Mouse (Mus musculus) adrenal gland, postnatal 0 days (tissue): ENCODE measurements around the gene Pvr. TPM values are rescaled to one million over a fixed set of nuclear protein-coding genes. Genes with fewer than 3 reads are reported as not detected.

ENCODE experiments used
- polyA plus RNA-seq: library from polyadenylated mRNA; unstranded; fragments of >200 nt; fragmentation: Nextera tagmentation; extraction: Ambion mirVana; gene quantifications from 2 replicates; pipeline ENCODE4 v1.2.1, GENCODE M21; 2015

Pvr gene
- polyA plus RNA-seq: 6.0 and 10.1 TPM in 2 replicates

DNA sequence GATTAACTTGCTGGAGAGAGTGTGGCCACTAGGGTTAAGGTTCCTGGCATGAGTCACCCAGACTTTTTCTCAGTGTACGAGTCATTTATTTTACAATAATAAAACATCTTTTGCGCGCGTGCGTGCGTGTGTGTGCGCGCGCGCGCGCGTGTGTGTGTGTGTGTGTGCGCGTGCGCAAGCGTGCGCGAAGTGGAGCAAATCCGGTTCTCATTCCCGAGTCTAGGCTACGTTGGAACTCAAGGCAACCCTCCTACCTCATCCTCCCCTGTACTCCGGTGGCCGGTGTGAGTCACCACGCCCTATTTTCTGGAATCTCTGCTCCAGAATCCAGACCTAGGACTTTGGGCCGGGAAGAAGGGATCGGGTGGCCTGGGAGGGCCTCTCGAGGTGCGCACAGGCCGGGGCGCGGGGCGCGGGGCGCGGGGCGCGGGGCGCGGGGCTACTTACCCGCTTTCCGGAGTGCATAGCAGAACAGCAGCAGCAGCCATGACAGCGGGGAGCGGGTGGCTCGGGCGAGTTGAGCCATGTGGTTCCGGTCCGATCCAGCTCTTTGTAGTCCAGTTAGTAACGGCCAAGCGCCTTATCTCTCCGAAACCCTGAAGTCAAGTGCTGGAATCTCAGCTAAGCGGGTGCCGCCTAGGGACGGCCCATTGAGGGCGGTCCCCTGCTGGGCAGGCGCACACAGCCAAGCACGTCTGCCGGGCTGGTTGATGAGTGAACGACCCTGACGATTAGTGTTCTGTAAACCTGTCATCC is at the start of gene Pvr:
Pvr (minus strand) TSS at position 655 of the 756 bp plus-strand sequence.

DNA sequence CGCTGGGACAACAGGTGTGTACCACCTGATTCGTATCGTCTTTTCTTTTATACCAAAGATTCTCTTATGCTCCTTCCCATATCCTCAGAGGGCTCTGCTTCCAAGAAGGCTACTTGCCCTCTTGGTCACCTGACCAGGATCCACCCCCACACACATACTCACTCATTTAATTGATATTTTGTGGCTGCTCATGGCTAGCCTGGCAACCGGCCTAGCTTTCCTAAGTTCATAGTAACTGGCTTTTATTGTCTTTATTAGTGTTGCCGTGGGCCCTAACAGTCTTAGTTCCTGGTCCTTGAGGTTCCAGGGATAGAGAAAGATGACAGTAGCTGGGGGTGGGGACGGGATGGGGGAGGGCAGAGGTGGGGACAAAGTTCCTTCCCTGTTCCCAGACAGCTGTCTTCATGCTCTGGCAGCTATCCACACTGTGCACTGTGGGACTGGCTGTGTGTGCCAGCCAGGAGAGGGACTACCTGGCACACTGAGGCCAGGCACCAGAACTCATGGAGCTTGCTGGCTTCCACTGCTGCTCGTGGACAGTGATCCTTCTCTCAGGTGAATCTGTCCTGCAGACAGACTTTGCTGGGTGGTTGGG is 44.1 kb upstream of the Pvr start, which contains the start of gene Ceacam20:
Ceacam20 (plus strand) TSS at position 428 of the 595 bp plus-strand sequence.

DNA sequence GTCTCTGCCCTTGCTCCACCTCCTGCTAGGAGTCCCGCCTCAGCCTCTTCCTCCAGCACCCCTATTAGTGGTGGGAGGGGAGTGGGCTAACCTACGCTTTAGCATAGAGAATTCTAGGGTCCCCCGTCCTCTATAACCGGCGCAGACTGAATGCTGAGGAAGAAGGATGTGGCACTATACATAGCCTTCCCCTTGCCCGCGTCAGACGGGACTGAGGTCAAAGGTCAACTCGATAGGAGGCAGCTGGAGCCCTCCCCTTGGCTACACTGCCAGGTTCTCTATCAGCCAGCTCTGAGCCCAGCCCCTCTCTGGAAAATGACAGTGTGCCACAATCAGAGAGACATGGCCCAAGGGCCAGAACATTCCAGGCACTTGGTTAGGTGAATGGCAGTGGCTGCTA is 29.6 kb upstream of the Pvr start, which contains the start of gene Igsf23:
Igsf23 (minus strand) TSS at position 168 of the 400 bp plus-strand sequence.

DNA sequence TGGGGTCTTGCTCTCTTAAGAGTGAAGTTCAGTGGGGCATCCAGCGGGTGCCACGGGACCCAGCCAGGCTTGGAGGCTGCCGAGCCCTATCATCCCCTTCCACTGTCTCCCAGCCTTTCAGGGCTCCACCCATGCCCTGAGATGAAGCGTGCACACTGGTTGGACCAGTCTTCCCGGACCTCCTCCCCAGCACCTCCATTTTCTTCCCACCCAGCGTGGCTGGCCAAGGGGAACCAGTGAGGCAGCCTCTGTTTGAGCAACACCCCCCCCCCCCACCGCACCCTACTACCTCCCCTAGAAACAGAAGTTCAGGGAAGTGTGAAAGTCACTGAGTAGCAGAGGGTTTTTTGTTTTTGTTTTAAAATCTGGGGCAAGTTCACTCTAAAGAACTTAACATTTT is 33.1 kb downstream of the Pvr start, which contains the start of gene Ceacam19:
Ceacam19 (minus strand) TSS at position 117 of the 400 bp plus-strand sequence.

DNA sequence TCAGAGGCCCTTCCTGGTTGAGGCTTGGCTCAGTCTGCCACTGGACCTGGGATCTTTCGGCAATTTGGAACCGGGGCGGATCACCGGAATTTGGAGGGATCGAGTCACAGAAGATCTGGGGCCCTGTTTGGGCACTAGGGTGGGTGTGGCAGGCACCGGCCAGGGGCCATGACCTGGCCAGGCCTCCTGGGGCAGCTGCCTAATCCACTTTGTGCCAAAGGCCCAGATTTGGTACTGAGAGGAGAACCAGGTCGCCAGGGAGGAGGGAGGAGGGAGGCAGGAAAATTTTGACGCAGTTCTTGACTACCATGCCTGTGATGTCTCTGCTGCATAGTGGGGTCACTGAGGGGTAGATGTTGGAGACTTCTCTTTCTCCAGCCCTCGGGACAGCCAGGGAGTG is 59.8 kb downstream of the Pvr start, which contains the start of gene Ceacam16:
Ceacam16 (minus strand) TSS at position 101 of the 400 bp plus-strand sequence.

Other genes with a start within 250 kb of the Pvr start
- gene Apoc2, start 243.2 kb downstream of the Pvr start, polyA plus RNA-seq: 46.6 and 129 TPM in 2 replicates
- gene Gm44805, start 239.7 kb downstream of the Pvr start, polyA plus RNA-seq: 21.0 and 40.0 TPM in 2 replicates
- 243 and 317 TPM in 2 replicates for gene Apoc4, start 239.7 kb downstream of the Pvr start, polyA plus RNA-seq
- gene Apoc1, start 228.5 kb downstream of the Pvr start, polyA plus RNA-seq: 259 and 269 TPM in 2 replicates
- gene Apoe, start 222.0 kb downstream of the Pvr start, polyA plus RNA-seq: 1,447 and 1,846 TPM in 2 replicates
- 70.2 and 118 TPM in 2 replicates for gene Tomm40, start 205.7 kb downstream of the Pvr start, polyA plus RNA-seq
- gene Nectin2, start 170.7 kb downstream of the Pvr start, polyA plus RNA-seq: 53.2 and 64.0 TPM in 2 replicates
- 57.6 and 58.9 TPM in 2 replicates for gene Bcam, start 150.1 kb downstream of the Pvr start, polyA plus RNA-seq
- gene Cblc, start 124.4 kb downstream of the Pvr start, polyA plus RNA-seq: 0.65 and 1.3 TPM in 2 replicates
- 4.0 and 5.9 TPM in 2 replicates for gene Bcl3, start 98.4 kb downstream of the Pvr start, polyA plus RNA-seq
- gene Gm19345, start 69.2 kb downstream of the Pvr start, polyA plus RNA-seq: 0.18 and 0.55 TPM in 2 replicates
- not detected in 2 replicates for gene Ceacam16, start 59.9 kb downstream of the Pvr start, polyA plus RNA-seq
- not detected in 2 replicates for gene Ceacam19, start 33.2 kb downstream of the Pvr start, polyA plus RNA-seq
- gene Igsf23, start 29.6 kb upstream of the Pvr start, polyA plus RNA-seq: 0.08 and 0.32 TPM in 2 replicates
- gene Ceacam20, start 44.3 kb upstream of the Pvr start, polyA plus RNA-seq: 0.06 TPM in 1 of 2 replicates, not detected in the other
- not detected in 2 replicates for gene Nlrp9b, start 70.3 kb upstream of the Pvr start, polyA plus RNA-seq
- not detected in 2 replicates for gene Vmn1r91, start 178.5 kb upstream of the Pvr start, polyA plus RNA-seq
- not detected in 2 replicates for gene Gm16442, start 201.4 kb upstream of the Pvr start, polyA plus RNA-seq
- gene Vmn1r93, start 217.9 kb upstream of the Pvr start, polyA plus RNA-seq: not detected in 2 replicates
- not detected in 2 replicates for gene Vmn1r94, start 247.2 kb upstream of the Pvr start, polyA plus RNA-seq